Mouse (Mus musculus) lung, adult 2 months (tissue): Measurements from ENCODE around the gene Bag6.
A peak's percentile ranks its signal among the peaks of the same experiment; 100 is the strongest.

Experiments used
- CTCF ChIP-seq: fragments of 200-500 bp; IDR thresholded peaks from 2 replicates; pipeline ENCODE4 v1.5.1; 2011; ENCODE audit warnings: mild to moderate bottlenecking, low read length, control low read depth; ENCODE audit not compliant: insufficient read depth
- POLR2A ChIP-seq: fragments of 200-500 bp; IDR thresholded peaks from 2 replicates; pipeline ENCODE4 v1.6.1; 2011; ENCODE audit warnings: low read depth, mild to moderate bottlenecking, control low read depth, low read length, borderline replicate concordance; ENCODE audit errors: extremely low read depth

- TF ChIP-seq CTCF (peak; percentile 75), POLR2A (no peak)
These were observed 60.8 kb downstream of the Bag6 start for GRCm38 (mm10) chr17:35195631-35196320.
